Mouse (Mus musculus): ENCODE results near the gene Smim8. TPM values are rescaled to one million over a fixed set of nuclear protein-coding genes. Genes with fewer than 3 reads are reported as not detected.

Smim8 gene
- polyA plus RNA-seq (2017; shearing (Covaris generic)): 76.5 TPM

GRCm38 (mm10) chr4:34777677-34778527 is at the start of gene Smim8:
TSS of gene Smim8 (minus strand) at chr4:34778423.

GRCm38 (mm10) chr4:34756163-34756562 is 22.1 kb downstream of the Smim8 start, which contains the start of gene Gm136:
TSS of gene Gm136 (minus strand) at chr4:34756263.

GRCm38 (mm10) chr4:34729851-34730341 is 48.3 kb downstream of the Smim8 start, which contains the start of gene Cfap206:
TSS of gene Cfap206 (minus strand) at chr4:34730206.

Other genes starting within 250 kb of the Smim8 start
- gene Akirin2, start 227.5 kb downstream of the Smim8 start, polyA plus RNA-seq (2017; shearing (Covaris generic)): 3.6 TPM
- 132 TPM for gene Orc3, start 163.5 kb downstream of the Smim8 start, polyA plus RNA-seq (2017; shearing (Covaris generic))
- gene Rars2, start 163.5 kb downstream of the Smim8 start, polyA plus RNA-seq (2017; shearing (Covaris generic)): 60.7 TPM
- 35.8 TPM for gene Slc35a1, start 91.0 kb downstream of the Smim8 start, polyA plus RNA-seq (2017; shearing (Covaris generic))
- gene Cfap206, start 48.2 kb downstream of the Smim8 start, polyA plus RNA-seq (2017; shearing (Covaris generic)): not detected
- not detected for gene Gm136, start 22.2 kb downstream of the Smim8 start, polyA plus RNA-seq (2017; shearing (Covaris generic))
- 15.5 TPM for gene Zfp292, start 104.5 kb upstream of the Smim8 start, polyA plus RNA-seq (2017; shearing (Covaris generic))
- gene Cga, start 115.4 kb upstream of the Smim8 start, polyA plus RNA-seq (2017; shearing (Covaris generic)): not detected